Mouse (Mus musculus) brain, embryonic 14.5 days (tissue): ENCODE data around the gene Arv1.

Source experiments
- CTCF ChIP-seq: fragments of 200-500 bp; IDR thresholded peaks from 2 replicates; pipeline ENCODE4 v1.5.1; 2012; ENCODE audit warnings: inconsistent platforms, mild to moderate bottlenecking, moderate library complexity, borderline replicate concordance; ENCODE audit not compliant: insufficient read depth, insufficient read length; ENCODE audit errors: extremely low read depth
- POLR2A ChIP-seq: fragments of 200-500 bp; IDR thresholded peaks from 2 replicates; pipeline ENCODE4 v1.6.1; 2012; ENCODE audit warnings: mild to moderate bottlenecking, inconsistent platforms, borderline replicate concordance; ENCODE audit not compliant: poor library complexity, insufficient read depth, insufficient read length, severe bottlenecking; ENCODE audit errors: extremely low read depth

GRCm38 (mm10) chr8:124720133-124720532 is 1.8 kb upstream of the Arv1 start:
- no peak for TF ChIP-seq POLR2A
- TF ChIP-seq CTCF: no peak; the same call in 1 of the 2 replicates
